Mouse (Mus musculus): ENCODE results near the gene Trappc2. TPM values are rescaled to one million over a fixed set of nuclear protein-coding genes. Genes with fewer than 3 reads are reported as not detected.

Gene Trappc2
- polyA plus RNA-seq, 1 experiment from 2014 or later = 78.9 TPM

GRCm38 (mm10) chrX:166478631-166479364, 38.4 kb downstream of the Trappc2 start:
- peak; percentile 57 for ATAC-seq (ENCODE audit: low FRiP score, low read depth)
- WGBS = 19% methylated on average over 28 of the region's 28 CpGs

GRCm38 (mm10) chrX:166479365-166479983, 39.1 kb downstream of the Trappc2 start, which contains the start of gene Rab9:
TSS of gene Rab9 (minus strand) at chrX:166479867.
- H3K27me3 ChIP-seq = no peaks in the 10 kb centered on the region
- H3K9ac ChIP-seq = peak within 1 kb of the TSS; percentile 67
- peaks cover 12% of the 10 kb centered on the region for H3K4me1 ChIP-seq (replicated peaks)
- 20% methylated on average over 36 of the region's 41 CpGs for WGBS
- no peaks in the 10 kb centered on the region for H3K9me3 ChIP-seq
- peak within 1 kb of the TSS; percentile 84 for H3K27ac ChIP-seq (replicated peaks)
- H3K4me3 ChIP-seq = peak within 1 kb of the TSS; percentile 60
- H3K36me3 ChIP-seq = no peaks in the 10 kb centered on the region
- ATAC-seq (ENCODE audit: low FRiP score, low read depth) = peak; percentile 99
- peak within 1 kb of the TSS; percentile 61 for H3K4me2 ChIP-seq

More at GRCm38 (mm10) chrX:166478631-166479364, 38.4 kb downstream of the Trappc2 start:
- peak overlapping the region; percentile 60 for H3K4me3 ChIP-seq
- H3K4me1 ChIP-seq (replicated peaks) = peaks cover 12% of the 10 kb centered on the region
- peak overlapping the region; percentile 84 for H3K27ac ChIP-seq (replicated peaks)
- peak overlapping the region; percentile 67 for H3K9ac ChIP-seq
- peak overlapping the region; percentile 61 for H3K4me2 ChIP-seq
- H3K27me3 ChIP-seq = no peaks in the 10 kb centered on the region
- H3K9me3 ChIP-seq = no peaks in the 10 kb centered on the region
- no peaks in the 10 kb centered on the region for H3K36me3 ChIP-seq

GRCm38 (mm10) chrX:166495052-166495451, 54.7 kb downstream of the Trappc2 start:
- Histone ChIP-seq H3K4me3 (no peak overlapping the region), H3K4me2 (no peak overlapping the region), H3K27ac (replicated peaks) (no peak overlapping the region), H3K27me3 (no peaks in the 10 kb centered on the region), H3K9ac (no peak overlapping the region), H3K4me1 (replicated peaks) (no peaks in the 10 kb centered on the region), H3K9me3 (no peaks in the 10 kb centered on the region), H3K36me3 (no peaks in the 10 kb centered on the region)
- no peak for ATAC-seq (ENCODE audit: low FRiP score, low read depth)
- 93% methylated on average over 2 of the region's 2 CpGs for WGBS

- H3K27me3 ChIP-seq = no peaks in the 10 kb centered on the region
- no peaks in the 10 kb centered on the region for H3K4me1 ChIP-seq (replicated peaks)
- H3K9ac ChIP-seq = no peak overlapping the region
- WGBS = 63% methylated on average over 4 of the region's 4 CpGs
- no peak overlapping the region for H3K4me2 ChIP-seq
- no peak overlapping the region for H3K27ac ChIP-seq (replicated peaks)
- no peaks in the 10 kb centered on the region for H3K9me3 ChIP-seq
- H3K4me3 ChIP-seq = no peak overlapping the region
- no peaks in the 10 kb centered on the region for H3K36me3 ChIP-seq
- ATAC-seq (ENCODE audit: low FRiP score, low read depth) = no peak
Observed at GRCm38 (mm10) chrX:166497771-166498170, 57.4 kb downstream of the Trappc2 start.

- WGBS = 77% methylated on average over 1 of the region's 1 CpGs
- H3K9ac ChIP-seq = no peak overlapping the region
Observed at GRCm38 (mm10) chrX:166499496-166500190, 59.3 kb downstream of the Trappc2 start.

More at GRCm38 (mm10) chrX:166499496-166500190, 59.3 kb downstream of the Trappc2 start:
- Histone ChIP-seq H3K9me3 (no peaks in the 10 kb centered on the region), H3K4me1 (replicated peaks) (no peaks in the 10 kb centered on the region), H3K27ac (replicated peaks) (no peak overlapping the region), H3K27me3 (no peaks in the 10 kb centered on the region), H3K4me3 (no peak overlapping the region), H3K36me3 (no peaks in the 10 kb centered on the region), H3K4me2 (no peak overlapping the region)
- ATAC-seq (ENCODE audit: low FRiP score, low read depth) = no peak

Other genes starting within 250 kb of the Trappc2 start
- gene Gpm6b, start 201.7 kb upstream of the Trappc2 start, polyA plus RNA-seq (2015; fragmentation: Nextera tagmentation; extraction: Ambion mirVana) = 262 and 292 TPM in 2 replicates
- 6.3 and 6.6 TPM in 2 replicates for gene Ofd1, start 130 bp downstream of the Trappc2 start, polyA plus RNA-seq (2015; fragmentation: Nextera tagmentation; extraction: Ambion mirVana)
- 47.1 and 49.1 TPM in 2 replicates for gene Rab9, start 39.3 kb downstream of the Trappc2 start, polyA plus RNA-seq (2015; fragmentation: Nextera tagmentation; extraction: Ambion mirVana)
- gene Tceanc, start 78.0 kb downstream of the Trappc2 start, polyA plus RNA-seq (2015; fragmentation: Nextera tagmentation; extraction: Ambion mirVana) = 4.4 and 5.3 TPM in 2 replicates
- gene Egfl6, start 145.1 kb downstream of the Trappc2 start, polyA plus RNA-seq (2015; fragmentation: Nextera tagmentation; extraction: Ambion mirVana) = 3.0 and 3.9 TPM in 2 replicates